Mouse (Mus musculus) hindbrain, embryonic 12.5 days (tissue): ENCODE measurements around the gene Il11ra1. TPM values are rescaled to one million over a fixed set of nuclear protein-coding genes. Genes with fewer than 3 reads are reported as not detected.
"Not testable (repeated sequence)": the region's sequence is repeated elsewhere in the genome, so short reads cannot be mapped to it uniquely, and the experiment has no call there.

Experiments
- ATAC-seq: fragments of 200-750 bp; cut with Nextera tagmentation; 2 replicates; pipeline ENCODE4 v1.8.0; 2017; ENCODE audit warnings: moderate TSS enrichment; ENCODE audit not compliant: low FRiP score
- H3K27ac ChIP-seq: fragments of 300-500 bp; sonication (generic); 2 replicates; pipeline ENCODE4 v1.5.1; 2016; ENCODE audit warnings: mild to moderate bottlenecking
- H3K27me3 ChIP-seq: fragments of 300-500 bp; sonication (generic); 2 replicates; pipeline ENCODE4 v1.6.1; 2016; ENCODE audit warnings: mild to moderate bottlenecking
- H3K36me3 ChIP-seq: fragments of 300-500 bp; sonication (generic); 2 replicates; pipeline ENCODE4 v1.6.1; 2016; ENCODE audit warnings: mild to moderate bottlenecking
- H3K4me1 ChIP-seq: fragments of 300-500 bp; sonication (generic); 2 replicates; pipeline ENCODE4 v1.6.1; 2016
- H3K4me2 ChIP-seq: fragments of 300-500 bp; sonication (generic); replicated peaks from 2 replicates; pipeline ENCODE4 v1.6.1; 2016; ENCODE audit warnings: mild to moderate bottlenecking
- H3K4me3 ChIP-seq: fragments of 300-500 bp; sonication (generic); 2 replicates; pipeline ENCODE4 v1.5.1; 2016; ENCODE audit warnings: mild to moderate bottlenecking
- H3K9ac ChIP-seq: fragments of 300-500 bp; sonication (generic); 2 replicates; pipeline ENCODE4 v1.6.1; 2016; ENCODE audit warnings: mild to moderate bottlenecking, moderate library complexity
- H3K9me3 ChIP-seq: fragments of 300-500 bp; sonication (generic); replicated peaks from 2 replicates; pipeline ENCODE4 v1.6.1; 2016; ENCODE audit warnings: mild to moderate bottlenecking
- WGBS: fragments of 180-500 bp; shearing (Covaris S2); methylation state at CpG from one replicate; pipeline ENCODE4 v1.1.7; 2016; 5-methylcytosine and 5-hydroxymethylcytosine counted together
- polyA plus RNA-seq: library from polyadenylated mRNA; unstranded; fragments of >200 nt; fragmentation: Nextera tagmentation; extraction: Ambion mirVana; gene quantifications from 2 replicates; pipeline ENCODE4 v1.2.1, GENCODE M21; 2016

The Il11ra1 gene
- polyA plus RNA-seq, 1 experiment from 2014 or later: 125 TPM

GRCm38 (mm10) chr4:41774002-41774401 is 74.2 kb downstream of the Il11ra1 start, which contains the start of gene Ccl27a:
Gene Ccl27a (minus strand): TSS chr4:41774247.
- not testable (repeated sequence) for H3K9me3 ChIP-seq, ATAC-seq, H3K27me3 ChIP-seq, H3K36me3 ChIP-seq, H3K4me1 ChIP-seq
- H3K9ac ChIP-seq: peak within 1 kb of the TSS; percentile 69
- peak within 1 kb of the TSS; percentile 44 for H3K4me3 ChIP-seq
- peak within 1 kb of the TSS; percentile 53 for H3K4me2 ChIP-seq
- peak within 1 kb of the TSS; percentile 67; the same call in 1 of the 2 replicates for H3K27ac ChIP-seq
- under 1% methylated on average over 12 of the region's 14 CpGs for WGBS

- not testable (repeated sequence) for H3K9me3 ChIP-seq, H3K27me3 ChIP-seq, H3K36me3 ChIP-seq, H3K4me1 ChIP-seq, ATAC-seq
- H3K4me2 ChIP-seq: peak overlapping the region; percentile 53
- peak overlapping the region; percentile 40; the same call in 1 of the 2 replicates for H3K27ac ChIP-seq
- 71% methylated on average over 3 of the region's 3 CpGs for WGBS
- H3K4me3 ChIP-seq: peak overlapping the region; percentile 31
- H3K9ac ChIP-seq: peak overlapping the region; percentile 32; the same call in 1 of the 2 replicates
These were observed 74.7 kb downstream of the Il11ra1 start for GRCm38 (mm10) chr4:41774506-41774905.

- not testable (repeated sequence) for H3K9me3 ChIP-seq, H3K9ac ChIP-seq
- 82% methylated on average over 1 of the region's 1 CpGs for WGBS
These were observed 76.1 kb downstream of the Il11ra1 start for GRCm38 (mm10) chr4:41775840-41776239.

GRCm38 (mm10) chr4:41781271-41781670 is 81.5 kb downstream of the Il11ra1 start:
- not testable (repeated sequence) for H3K4me1 ChIP-seq, H3K9ac ChIP-seq, H3K4me2 ChIP-seq, H3K4me3 ChIP-seq, H3K36me3 ChIP-seq, H3K9me3 ChIP-seq, ATAC-seq, H3K27ac ChIP-seq, H3K27me3 ChIP-seq
- WGBS: 28% methylated on average over 9 of the region's 9 CpGs

More at GRCm38 (mm10) chr4:41775840-41776239, 76.1 kb downstream of the Il11ra1 start:
- not testable (repeated sequence) for H3K27me3 ChIP-seq, H3K27ac ChIP-seq, H3K4me3 ChIP-seq, ATAC-seq, H3K4me1 ChIP-seq, H3K36me3 ChIP-seq, H3K4me2 ChIP-seq

- not testable (repeated sequence) for H3K9me3 ChIP-seq, H3K9ac ChIP-seq, H3K36me3 ChIP-seq, H3K4me3 ChIP-seq, ATAC-seq, H3K27me3 ChIP-seq, H3K27ac ChIP-seq, H3K4me1 ChIP-seq, H3K4me2 ChIP-seq
- 16% methylated on average over 15 of the region's 21 CpGs for WGBS
These were observed 82.1 kb downstream of the Il11ra1 start for GRCm38 (mm10) chr4:41781748-41782485.

- not testable (repeated sequence) for H3K27ac ChIP-seq, H3K4me1 ChIP-seq, H3K4me2 ChIP-seq, H3K27me3 ChIP-seq, H3K4me3 ChIP-seq, H3K36me3 ChIP-seq, H3K9ac ChIP-seq, ATAC-seq, H3K9me3 ChIP-seq
- WGBS: 17% methylated on average over 4 of the region's 4 CpGs
These were observed 82.9 kb downstream of the Il11ra1 start for GRCm38 (mm10) chr4:41782711-41783110.

GRCm38 (mm10) chr4:41783197-41783596 is 83.4 kb downstream of the Il11ra1 start:
- H3K4me1 ChIP-seq, H3K4me3 ChIP-seq, H3K9ac ChIP-seq, H3K9me3 ChIP-seq, ATAC-seq, H3K27ac ChIP-seq, H3K36me3 ChIP-seq, H3K4me2 ChIP-seq, H3K27me3 ChIP-seq: not testable (repeated sequence)
- WGBS: 27% methylated on average over 3 of the region's 3 CpGs

Other genes with a start within 250 kb of the Il11ra1 start
- 9.5 and 9.6 TPM in 2 replicates for gene Kif24, start 235.1 kb upstream of the Il11ra1 start, polyA plus RNA-seq
- gene Nudt2, start 234.8 kb upstream of the Il11ra1 start, polyA plus RNA-seq: 56.9 and 59.5 TPM in 2 replicates
- 10.1 and 11.9 TPM in 2 replicates for gene AI464131, start 196.9 kb upstream of the Il11ra1 start, polyA plus RNA-seq
- gene 1110017D15Rik, start 182.7 kb upstream of the Il11ra1 start, polyA plus RNA-seq: 11.3 and 12.9 TPM in 2 replicates
- 12.5 and 15.3 TPM in 2 replicates for gene Fam219a, start 130.5 kb upstream of the Il11ra1 start, polyA plus RNA-seq
- 2.3 and 2.8 TPM in 2 replicates for gene Dnaic1, start 130.2 kb upstream of the Il11ra1 start, polyA plus RNA-seq
- gene Enho, start 59.7 kb upstream of the Il11ra1 start, polyA plus RNA-seq: 73.6 and 78.6 TPM in 2 replicates
- 28.8 and 35.9 TPM in 2 replicates for gene Cntfr, start 2.9 kb upstream of the Il11ra1 start, polyA plus RNA-seq
- gene Rpp25l, start 13.5 kb downstream of the Il11ra1 start, polyA plus RNA-seq: 55.6 and 66.5 TPM in 2 replicates
- 191 and 199 TPM in 2 replicates for gene Dctn3, start 23.2 kb downstream of the Il11ra1 start, polyA plus RNA-seq
- 1.1 TPM in 2 replicates for gene Arid3c, start 31.2 kb downstream of the Il11ra1 start, polyA plus RNA-seq
- 31.0 and 33.4 TPM in 2 replicates for gene Galt, start 55.2 kb downstream of the Il11ra1 start, polyA plus RNA-seq
- 54.2 and 58.9 TPM in 2 replicates for gene Sigmar1, start 56.2 kb downstream of the Il11ra1 start, polyA plus RNA-seq
- gene Ccl27a, start 74.3 kb downstream of the Il11ra1 start, polyA plus RNA-seq: 133 and 134 TPM in 2 replicates
- gene Gm21541, start 203.6 kb downstream of the Il11ra1 start, polyA plus RNA-seq: not detected in 2 replicates
- gene Gm20878, start 241.6 kb downstream of the Il11ra1 start, polyA plus RNA-seq: 5.6 and 5.9 TPM in 2 replicates